Mouse (Mus musculus) heart, adult 2 months (tissue): ENCODE measurements around the gene Usp25.

Source experiments
- CTCF ChIP-seq: fragments of 200-600 bp; IDR thresholded peaks from 2 replicates; pipeline ENCODE4 v1.8.1; 2022; ENCODE audit warnings: antibody characterized with exemption, mild to moderate bottlenecking, moderate library complexity
- POLR2A ChIP-seq: fragments of 200-500 bp; IDR thresholded peaks from 2 replicates; pipeline ENCODE4 v1.6.1; 2011; ENCODE audit warnings: mild to moderate bottlenecking, low read depth, low read length, control low read depth; ENCODE audit not compliant: insufficient read depth

DNA sequence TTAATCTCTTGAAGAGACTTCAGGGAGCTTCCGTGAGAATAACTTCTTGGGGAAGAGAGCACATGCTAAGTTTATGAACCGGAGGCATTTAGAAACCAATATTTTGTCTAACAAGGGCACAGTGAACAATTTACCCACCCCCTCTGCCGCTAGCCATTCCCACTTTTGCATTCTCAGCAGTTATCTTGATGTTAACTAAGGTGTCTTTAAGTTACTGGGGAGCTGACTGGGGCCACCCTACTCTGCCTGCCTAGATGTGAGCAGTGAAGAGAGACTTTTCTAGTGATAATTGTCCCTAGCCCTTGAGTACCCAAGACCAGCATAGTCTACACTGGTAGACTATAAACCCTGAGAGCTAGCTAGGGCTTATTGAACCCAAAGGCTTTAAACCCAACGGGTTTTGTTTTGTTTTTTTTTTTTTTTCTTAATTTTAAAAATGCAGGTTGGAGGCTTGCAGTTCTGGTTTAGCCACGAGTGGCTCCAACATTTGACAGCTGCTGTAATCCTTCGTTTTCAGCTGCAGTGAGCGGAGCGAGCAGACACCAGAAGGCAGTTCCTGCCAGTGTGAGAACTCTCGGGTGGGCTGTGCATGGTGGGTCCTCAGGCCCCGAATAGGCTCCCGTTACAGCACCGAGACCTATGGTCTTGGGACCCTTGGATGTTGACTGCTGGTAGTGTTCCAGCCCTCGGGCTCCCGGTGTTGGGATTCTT, 14.6 kb downstream of the Usp25 start:
- no peak for TF ChIP-seq POLR2A
- TF ChIP-seq CTCF, result no peak
